Mouse (Mus musculus): Measurements from ENCODE around the gene Gm5737.
A peak's percentile ranks its signal among the peaks of the same experiment; 100 is the strongest.

Gene Gm5737

DNA sequence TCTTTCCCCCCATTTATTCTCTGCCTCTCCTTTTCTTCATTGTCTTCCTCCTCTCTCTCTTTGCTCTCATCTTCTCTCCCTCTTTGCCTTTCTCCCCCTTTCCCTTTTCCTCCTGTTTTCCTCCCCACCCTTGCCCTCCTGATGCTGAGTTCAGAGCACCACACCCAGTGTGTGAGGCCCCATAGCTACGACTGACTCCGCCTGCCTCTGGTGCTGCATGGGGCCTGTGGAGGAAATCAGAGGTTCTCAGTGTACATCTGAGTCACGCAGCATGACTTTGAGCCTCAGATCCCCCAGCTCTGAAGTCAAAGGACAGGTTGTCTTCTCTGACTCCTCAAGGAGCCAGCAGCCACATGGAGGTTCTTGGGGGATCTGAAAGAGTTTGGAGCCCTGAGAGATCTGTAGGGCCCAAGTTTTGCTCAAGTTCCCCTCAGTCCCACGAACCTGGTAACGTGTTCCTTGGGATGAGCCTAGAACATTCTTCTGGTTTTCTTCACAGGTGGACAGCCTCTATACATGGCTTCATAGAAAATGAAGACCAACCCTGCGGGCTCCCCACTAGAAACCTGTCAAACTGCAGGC is at the start of gene Gm5737:
Gene Gm5737 (plus strand): TSS at position 532 of the 582 bp plus-strand sequence.
- no peak for DNase-seq

- no peak for DNase-seq
Observed at GRCm38 (mm10) chr7:120767369-120767768, 44.8 kb upstream of the Gm5737 start.

DNA sequence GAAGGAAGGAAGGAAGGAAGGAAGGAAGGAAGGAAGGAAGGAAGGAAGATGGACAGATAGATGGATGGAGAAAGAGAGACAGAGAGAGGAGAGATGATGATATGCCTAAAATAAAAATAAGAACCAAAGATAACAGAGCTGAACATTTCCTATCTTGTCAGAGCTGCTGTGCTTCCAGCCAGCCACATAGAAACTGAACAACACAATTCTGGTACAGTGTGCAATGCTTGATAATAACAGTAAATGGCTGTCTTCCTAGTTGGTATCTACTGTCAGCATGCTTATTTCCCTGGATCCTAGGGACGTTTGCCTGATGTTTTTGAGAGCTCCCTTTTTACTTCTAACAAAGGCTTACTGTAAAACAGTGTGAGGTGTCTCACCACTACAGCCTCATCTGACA is 40.8 kb upstream of the Gm5737 start:
- no peak for DNase-seq

DNA sequence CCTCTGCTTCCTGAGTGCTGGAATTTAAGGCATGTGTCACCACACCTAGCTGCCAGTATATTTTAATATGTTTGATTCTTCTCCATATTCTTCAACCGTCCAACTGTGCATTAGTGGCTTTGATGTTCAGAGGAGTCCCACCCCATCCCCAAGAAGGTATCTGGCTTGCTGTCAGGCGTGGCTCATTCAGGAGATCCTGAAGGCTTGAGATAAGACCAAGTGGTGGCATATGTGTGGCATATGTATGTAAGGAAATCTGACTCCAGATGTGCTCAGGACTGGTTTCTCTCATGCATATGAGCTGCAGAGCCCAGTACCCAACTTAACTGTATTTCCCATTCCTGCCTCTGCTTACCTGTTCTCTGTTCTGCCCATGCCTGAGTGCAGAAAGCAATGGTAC is 34.2 kb upstream of the Gm5737 start:
- DNase-seq = no peak

DNA sequence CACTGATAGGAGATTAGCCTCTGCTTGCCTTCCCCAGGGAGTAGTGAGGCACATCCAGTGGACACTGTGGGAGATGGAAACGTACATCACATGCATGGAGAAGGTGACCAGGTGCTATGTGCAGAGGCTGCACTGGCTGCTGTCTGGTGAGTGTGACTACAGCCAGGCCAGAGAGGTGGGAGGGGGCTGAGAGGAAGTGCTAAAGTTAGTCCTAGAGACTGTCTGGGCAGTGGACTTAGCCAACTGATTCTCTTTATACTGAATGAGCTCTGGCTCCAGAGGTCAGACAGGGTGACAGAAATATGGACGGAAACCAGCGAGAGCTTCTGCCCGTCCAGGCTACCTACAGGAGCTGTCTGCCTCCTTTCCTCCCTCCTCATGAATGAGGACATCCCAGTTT is 16.6 kb upstream of the Gm5737 start:
- DNase-seq = no peak

DNA sequence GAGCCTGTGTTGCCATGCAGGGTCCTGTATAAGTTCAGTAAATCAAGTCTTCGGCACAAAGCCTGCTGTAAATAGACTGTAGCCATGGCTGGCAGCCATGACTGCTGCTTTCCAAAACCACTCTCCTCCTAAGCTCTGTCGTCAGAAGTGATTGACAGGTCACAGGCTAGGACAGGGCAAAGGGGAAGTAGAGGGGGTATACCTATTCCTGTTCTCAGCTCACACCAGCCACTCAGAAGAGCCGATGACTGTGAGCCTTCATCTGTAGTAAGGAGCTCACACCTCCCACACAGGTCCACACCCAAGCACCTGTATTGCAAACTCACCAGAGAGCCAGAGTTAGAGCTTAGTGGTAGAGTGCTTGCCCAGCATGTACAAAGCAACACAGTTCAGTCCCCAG is 15.8 kb upstream of the Gm5737 start:
- no peak for DNase-seq

DNA sequence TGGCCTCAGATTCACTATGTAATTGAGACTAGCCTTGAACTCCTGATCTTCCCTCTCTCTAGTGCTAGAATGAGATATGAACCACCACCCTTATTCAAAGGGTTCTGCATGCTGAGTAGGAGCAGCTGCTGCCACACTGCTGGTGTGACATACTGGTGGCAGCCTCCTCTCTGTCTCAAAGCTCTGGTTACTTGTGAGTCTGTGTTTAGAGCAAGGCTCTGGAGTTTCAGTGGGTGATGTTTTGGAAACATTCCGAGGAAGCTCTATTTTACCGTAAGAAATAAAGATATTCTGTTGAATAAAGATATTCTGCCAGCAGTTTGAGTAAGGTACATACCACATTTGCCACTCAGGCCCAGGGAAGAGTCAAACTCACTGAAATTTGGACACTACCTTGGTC is 8.9 kb upstream of the Gm5737 start:
- no peak for DNase-seq

GRCm38 (mm10) chr7:120809705-120810104 is 2.5 kb upstream of the Gm5737 start:
- no peak for DNase-seq

- no peak for DNase-seq
Observed at GRCm38 (mm10) chr7:120817552-120817951, 5.4 kb downstream of the Gm5737 start.

DNA sequence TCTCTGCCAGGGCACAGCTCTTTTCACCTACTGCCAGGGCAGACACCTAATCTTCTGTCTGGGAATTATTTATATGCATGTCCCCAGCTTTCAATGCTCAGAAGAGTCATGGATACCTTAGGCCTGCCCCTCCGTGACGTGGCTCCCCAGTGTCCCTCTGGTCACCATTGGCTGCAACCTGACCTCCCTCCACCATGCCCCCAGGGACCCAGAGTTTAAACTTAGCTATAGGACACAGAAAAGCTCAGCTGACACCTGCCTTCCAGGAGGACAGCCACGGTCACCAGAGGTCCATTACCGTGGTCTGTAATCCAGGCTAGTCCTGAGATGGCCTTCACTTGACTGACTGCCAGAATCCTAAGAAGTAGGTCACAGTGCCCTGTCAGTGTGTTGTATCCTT is 7.2 kb downstream of the Gm5737 start:
- no peak for DNase-seq

DNA sequence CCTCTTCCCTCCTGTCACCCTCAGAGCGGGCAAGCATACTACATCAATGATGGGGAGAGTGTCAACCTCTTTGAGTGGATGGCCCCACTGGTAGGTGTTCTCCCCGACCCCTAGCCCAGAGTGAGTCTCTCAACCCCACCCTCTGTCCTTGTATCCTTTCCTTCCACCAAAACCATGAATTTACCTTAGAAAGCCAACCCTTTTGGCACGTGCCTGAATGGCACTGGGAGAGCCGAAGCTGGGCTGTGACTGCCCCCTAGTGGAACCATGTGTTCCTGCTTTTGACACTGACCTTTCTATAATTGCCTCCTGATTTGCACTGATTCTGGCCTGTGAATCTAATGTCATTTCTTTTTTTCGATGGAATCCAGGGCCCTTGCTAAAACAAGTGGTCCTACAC is 11.1 kb downstream of the Gm5737 start:
- no peak for DNase-seq

DNA sequence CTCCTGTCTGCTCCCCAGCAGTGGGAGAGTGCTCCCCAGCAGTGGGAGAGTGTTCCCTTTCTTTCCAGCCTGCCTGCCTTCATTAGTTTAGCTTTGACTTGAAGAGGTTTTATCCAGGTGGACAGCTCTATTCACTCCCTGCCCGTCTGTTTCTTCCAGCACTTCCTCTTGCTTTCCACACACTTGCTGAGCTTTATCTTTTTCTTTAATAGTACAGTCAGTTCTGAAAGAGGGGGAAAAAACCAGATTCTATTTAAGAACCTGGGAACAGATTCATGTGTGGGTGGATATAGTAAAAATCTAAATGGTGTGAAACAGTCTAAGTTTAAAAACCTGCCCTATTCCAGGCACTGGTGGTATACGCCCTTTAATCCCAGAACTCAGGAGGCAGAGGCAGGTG is 12.9 kb downstream of the Gm5737 start:
- no peak for DNase-seq

DNA sequence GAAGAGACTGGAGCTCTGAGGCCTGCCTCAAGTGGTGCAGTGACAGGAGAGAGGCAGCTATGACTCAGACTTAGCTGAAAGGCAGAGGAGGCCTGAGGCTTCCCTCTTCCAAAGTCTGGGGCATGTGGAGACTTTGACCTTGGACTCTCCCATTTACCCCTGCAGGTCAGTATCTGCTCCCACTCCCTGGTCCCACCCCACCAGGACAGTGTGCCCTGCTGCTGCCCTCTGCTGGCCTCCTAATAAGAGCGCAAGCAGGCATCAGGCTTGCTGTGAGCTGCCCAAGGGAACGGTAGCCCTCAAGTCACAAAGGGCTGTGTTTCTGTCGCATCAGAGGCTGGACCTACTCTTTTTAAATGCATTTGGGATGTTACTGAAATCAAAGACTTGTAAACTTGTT is 14.2 kb downstream of the Gm5737 start:
- DNase-seq = no peak

GRCm38 (mm10) chr7:120830431-120831381 is 18.5 kb downstream of the Gm5737 start:
- DNase-seq = peak; percentile 84

DNA sequence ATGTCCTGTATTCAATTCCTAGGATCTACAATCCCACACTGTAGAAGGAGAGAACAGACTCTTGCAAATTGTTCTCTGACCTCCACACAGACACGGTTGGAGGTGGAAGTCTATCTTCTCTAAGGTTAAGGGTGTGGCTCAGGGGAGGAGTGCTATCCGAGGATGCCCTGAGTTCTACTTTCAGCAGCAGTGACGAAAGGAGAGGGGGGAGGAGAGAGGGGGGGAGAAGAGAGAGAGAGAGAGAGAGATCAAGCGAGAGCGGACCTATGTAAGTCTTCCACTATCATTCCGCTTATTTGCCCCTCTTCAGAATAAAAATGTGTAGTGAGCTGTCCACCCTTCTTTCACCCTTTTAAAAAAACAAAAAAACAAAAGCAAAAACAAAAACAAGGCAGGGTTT is 22.3 kb downstream of the Gm5737 start:
- no peak for DNase-seq

DNA sequence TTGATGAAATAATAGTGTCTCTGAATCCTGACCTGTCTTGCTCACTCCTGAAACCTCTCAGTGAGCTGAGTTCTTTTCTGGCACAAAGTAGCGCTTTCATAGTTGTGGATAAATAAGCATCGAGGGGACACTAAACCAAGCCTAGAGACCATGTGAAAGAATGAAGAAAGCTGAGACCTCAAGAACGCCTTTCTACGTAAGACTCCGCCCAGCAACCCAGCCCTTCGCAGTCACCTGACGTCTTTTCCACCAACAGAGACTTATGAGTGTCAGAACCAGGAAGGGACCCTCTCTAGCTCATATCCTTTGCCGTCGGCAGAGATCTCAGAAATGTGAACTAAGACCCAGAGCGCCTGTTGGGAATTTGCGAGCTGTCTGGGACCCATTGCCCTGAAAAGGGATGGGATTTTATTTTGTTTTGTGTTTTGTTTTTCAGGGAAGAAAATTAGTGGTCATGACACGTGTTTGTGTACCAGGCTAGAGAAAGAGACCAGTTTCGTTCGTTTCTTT is 22.8 kb downstream of the Gm5737 start:
- peak; percentile 70 for DNase-seq

- DNase-seq = peak; percentile 93
Observed at GRCm38 (mm10) chr7:120835449-120836359, 23.5 kb downstream of the Gm5737 start.

DNA sequence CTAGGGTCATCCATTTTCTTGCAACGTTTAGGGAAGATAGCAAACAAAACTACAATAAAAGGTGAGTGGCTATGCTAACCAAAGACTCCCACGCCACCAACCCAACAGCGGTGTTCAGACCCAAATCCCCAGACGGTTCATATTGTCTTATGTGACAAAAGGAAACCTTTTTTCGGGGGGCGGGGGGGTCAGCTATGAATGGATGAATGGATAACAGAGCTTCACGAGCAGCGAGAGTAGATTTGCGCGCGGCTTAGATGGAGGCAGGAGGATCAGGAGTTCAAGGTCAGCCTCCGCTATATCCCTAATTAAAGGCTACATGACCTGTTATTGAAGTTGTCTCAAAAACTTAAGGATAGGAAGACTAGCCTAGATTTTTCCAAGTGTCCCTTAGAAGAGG is 24.2 kb downstream of the Gm5737 start:
- no peak for DNase-seq

DNA sequence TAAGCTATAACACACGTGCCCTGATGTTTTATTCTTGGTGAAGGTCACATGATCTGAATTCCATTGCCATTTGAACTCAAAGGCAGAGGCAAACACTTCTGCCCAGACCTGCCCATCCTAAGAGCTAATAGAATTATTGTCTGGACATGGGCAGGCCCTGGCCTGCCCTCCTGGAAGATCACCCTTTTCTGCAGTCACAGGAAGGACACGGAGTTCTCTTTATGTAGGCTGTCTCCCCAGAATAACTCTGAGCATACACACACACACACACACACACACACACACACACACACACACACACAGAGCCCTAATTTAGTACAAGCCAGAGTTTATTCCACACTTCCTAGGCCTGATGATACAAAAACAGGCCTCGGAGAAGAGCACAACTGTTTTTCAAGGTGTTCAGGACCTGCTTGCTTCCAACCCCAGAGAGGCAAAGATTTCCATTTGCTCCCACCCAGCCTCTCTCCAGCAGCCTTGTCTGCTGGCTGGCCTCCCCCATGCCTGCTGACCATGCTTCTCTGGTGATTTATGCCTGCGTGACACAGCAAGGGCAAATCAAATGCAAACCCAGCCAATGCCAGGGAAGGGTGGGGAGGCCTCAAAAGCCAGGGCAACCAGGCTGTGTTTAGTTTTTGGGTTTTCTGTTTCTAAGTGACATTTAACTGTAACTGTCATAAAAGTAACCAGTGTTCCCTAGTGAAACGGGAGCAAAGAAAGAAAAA is 26.4 kb downstream of the Gm5737 start:
- no peak for DNase-seq

GRCm38 (mm10) chr7:120839786-120840185 is 27.6 kb downstream of the Gm5737 start:
- no peak for DNase-seq

- DNase-seq = peak; percentile 88
Observed at GRCm38 (mm10) chr7:120842345-120843036, 30.3 kb downstream of the Gm5737 start, which contains the start of gene Eef2k. Eef2k (plus strand) TSS chr7:120842831.
